ENCODE assay signal across 20 mouse cellular contexts in genomic region chr11:108250146-108250635, GRCm38 (mm10).
DNase-seq lines count a peak whose midpoint lies in the region; ATAC-seq and TF ChIP-seq lines count a peak whose summit lies in the region.
"Had no signal": no experiment of that assay in that cellular context is flagged by ENCODE, and none has a peak within 500 bp of the region (broad histone marks: within the 10 kb centered on the region; RNA-seq: fewer than 3 reads in every experiment).

No protein-coding gene starts in this region.

- H3K4me1 ChIP-seq in heart, embryonic 13.5 days: peaks cover 89% of the 10 kb centered on the region
- H3K4me1 ChIP-seq in kidney, postnatal 0 days (replicated peaks; ENCODE audit: insufficient read depth, low read length): peaks cover 23% of the 10 kb centered on the region
- H3K4me1 ChIP-seq in lung, postnatal 0 days (ENCODE audit: insufficient read depth, low read depth, low read length): 0 out of 2 replicates have a peak, but pooled peaks cover 7% of the 10 kb centered on the region
- peaks cover 2% of the 10 kb centered on the region; the same call in 1 of the 2 replicates for H3K4me1 ChIP-seq in lung, adult 2 months (ENCODE audit: control insufficient read depth, insufficient read depth, low read length)
- H3K4me1 ChIP-seq in stomach, postnatal 0 days (replicated peaks; ENCODE audit: control insufficient read depth, insufficient read depth): 0 out of 2 replicates have a peak, but pooled peaks cover 2% of the 10 kb centered on the region

- no peak overlapping the region for H3K9ac ChIP-seq in heart, embryonic 13.5 days
- no peak overlapping the region for H3K9ac ChIP-seq in kidney, postnatal 0 days (ENCODE audit: low read depth, low read length)
- no peak overlapping the region for H3K9ac ChIP-seq in lung, postnatal 0 days (replicated peaks; ENCODE audit: low read depth)
- H3K9ac ChIP-seq in stomach, postnatal 0 days (ENCODE audit: low read length): no peak overlapping the region
- H3K9ac ChIP-seq: liver, embryonic 14.5 days had no signal

- H3K9me3 ChIP-seq in heart, embryonic 13.5 days: no peaks in the 10 kb centered on the region
- no peaks in the 10 kb centered on the region for H3K9me3 ChIP-seq in kidney, postnatal 0 days (replicated peaks; ENCODE audit: low read length)
- H3K9me3 ChIP-seq in lung, postnatal 0 days (ENCODE audit: low read length): no peaks in the 10 kb centered on the region
- no peaks in the 10 kb centered on the region for H3K9me3 ChIP-seq in stomach, postnatal 0 days (ENCODE audit: control insufficient read depth, low read length)
- H3K9me3 ChIP-seq: embryonic facial prominence, embryonic 10.5 days had no signal

- no peak overlapping the region for H3K4me2 ChIP-seq in heart, embryonic 13.5 days
- no peak overlapping the region for H3K4me2 ChIP-seq in kidney, postnatal 0 days (ENCODE audit: low read length)
- H3K4me2 ChIP-seq in lung, postnatal 0 days (replicated peaks; ENCODE audit: low read depth, low read length): no peak overlapping the region
- no peak overlapping the region for H3K4me2 ChIP-seq in stomach, postnatal 0 days (replicated peaks; ENCODE audit: low read depth)
- H3K4me2 ChIP-seq: midbrain, embryonic 11.5 days had no signal

- ATAC-seq in heart, embryonic 13.5 days (ENCODE audit: extremely low read depth, insufficient number of reproducible peaks, low FRiP score, low TSS enrichment): no peak
- peak; percentile 22; the same call in 1 of the 2 replicates for ATAC-seq in kidney, postnatal 0 days (replicated peaks; ENCODE audit: low FRiP score, low read depth)
- ATAC-seq in lung, postnatal 0 days: peak; percentile 54
- peak; percentile 64 for ATAC-seq in stomach, postnatal 0 days (ENCODE audit: low FRiP score, low TSS enrichment)
- ATAC-seq: forebrain, embryonic 16.5 days; hindbrain, postnatal 0 days had no signal

- no peak for TF ChIP-seq POLR2A in lung, adult 2 months (IDR thresholded peaks at IDR 0.05; ENCODE audit: borderline replicate concordance, extremely low read depth, low read depth, low read length)

- DNase-seq in heart, postnatal 14 days: no peak
- DNase-seq in kidney, postnatal 0 days (ENCODE audit: low spot score): peak; percentile 87
- no peak for DNase-seq in kidney, postnatal 10 days
- peak; percentile 77 for DNase-seq in lung, postnatal 0 days (ENCODE audit: low spot score)
- no peak for DNase-seq in lung, adult 2 months
- no peak for DNase-seq in stomach, postnatal 0 days (ENCODE audit: low spot score)
- no peak for DNase-seq in left cerebral cortex, postnatal 14 days (ENCODE audit: low spot score in 2 of 2)
- DNase-seq: cerebellum, adult 11-12 months; cerebellum, postnatal 10 days; gastrocnemius, postnatal 10 days; heart, adult 11 months; kidney, postnatal 36 days; layer of hippocampus, adult 9-11 months had no signal

- H3K4me3 ChIP-seq in heart, embryonic 13.5 days: no peak overlapping the region
- H3K4me3 ChIP-seq in kidney, postnatal 0 days (replicated peaks; ENCODE audit: low read depth, low read length): no peak overlapping the region
- no peak overlapping the region for H3K4me3 ChIP-seq in lung, postnatal 0 days (ENCODE audit: low read depth, low read length)
- H3K4me3 ChIP-seq in lung, adult 2 months (replicated peaks; ENCODE audit: extremely low read depth, low read depth, low read length): no peak overlapping the region
- H3K4me3 ChIP-seq in stomach, postnatal 0 days (ENCODE audit: low read depth, low read length): no peak overlapping the region
- H3K4me3 ChIP-seq: embryonic facial prominence, embryonic 10.5 days had no signal

- 0 out of 2 replicates have a peak overlapping the region, but pooled peaks have one; percentile 17 for H3K27ac ChIP-seq in heart, embryonic 13.5 days (replicated peaks)
- peak overlapping the region; percentile 60 for H3K27ac ChIP-seq in kidney, postnatal 0 days
- peak overlapping the region; percentile 55; the same call in 1 of the 2 replicates for H3K27ac ChIP-seq in lung, postnatal 0 days (ENCODE audit: low read length)
- 0 out of 2 replicates have a peak overlapping the region, but pooled peaks have one; percentile 49 for H3K27ac ChIP-seq in stomach, postnatal 0 days (replicated peaks)
- H3K27ac ChIP-seq: embryonic facial prominence, embryonic 10.5 days; hindbrain, postnatal 0 days; liver, embryonic 14.5 days; macrophage had no signal

- intact Hi-C loops in heart, postnatal 14 days (cut with DNase I): loop anchor here (5.0 kb wide), 1 partner anchor 92 kb away; the partner anchor contains the start of genes Apoh and Prkca
- intact Hi-C loops in left cerebral cortex, postnatal 14 days (cut with DNase I): no loop called here

- 71% methylated on average over 1 of the region's 1 CpGs for WGBS in heart, embryonic 13.5 days
- 50% methylated on average over 1 of the region's 1 CpGs for WGBS in kidney, postnatal 0 days
- WGBS in lung, postnatal 0 days: 10% methylated on average over 1 of the region's 1 CpGs
- 37% methylated on average over 1 of the region's 1 CpGs for WGBS in lung, adult 2 months
- 38% methylated on average over 1 of the region's 1 CpGs for WGBS in stomach, postnatal 0 days

- H3K36me3 ChIP-seq in heart, embryonic 13.5 days: no peaks in the 10 kb centered on the region
- no peaks in the 10 kb centered on the region for H3K36me3 ChIP-seq in kidney, postnatal 0 days (ENCODE audit: insufficient read depth, low read length)
- no peaks in the 10 kb centered on the region for H3K36me3 ChIP-seq in lung, postnatal 0 days (ENCODE audit: insufficient read depth, low read length)
- no peaks in the 10 kb centered on the region for H3K36me3 ChIP-seq in stomach, postnatal 0 days (ENCODE audit: control insufficient read depth, insufficient read depth, low read length)
- H3K36me3 ChIP-seq: embryonic facial prominence, embryonic 10.5 days had no signal

- TF ChIP-seq EP300 in lung, postnatal 0 days (IDR thresholded peaks at IDR 0.05): no peak
- TF ChIP-seq EP300 in stomach, postnatal 0 days (optimal IDR thresholded peaks at IDR 0.05): peak; percentile 25

- no peak for TF ChIP-seq CTCF in kidney, postnatal 0 days (IDR thresholded peaks at IDR 0.05; ENCODE audit: low read depth)
- TF ChIP-seq CTCF in lung, postnatal 0 days (IDR thresholded peaks at IDR 0.05): no peak
- TF ChIP-seq CTCF in lung, adult 2 months (IDR thresholded peaks at IDR 0.05; ENCODE audit: insufficient read depth, low read length): no peak
- no peak for TF ChIP-seq CTCF in stomach, postnatal 0 days (IDR thresholded peaks at IDR 0.05; ENCODE audit: low read depth)

- H3K27me3 ChIP-seq in heart, embryonic 13.5 days (replicated peaks): no peaks in the 10 kb centered on the region
- H3K27me3 ChIP-seq in kidney, postnatal 0 days (ENCODE audit: insufficient read depth, low read length): no peaks in the 10 kb centered on the region
- no peaks in the 10 kb centered on the region for H3K27me3 ChIP-seq in lung, postnatal 0 days (replicated peaks; ENCODE audit: insufficient read depth, low read length)
- no peaks in the 10 kb centered on the region for H3K27me3 ChIP-seq in stomach, postnatal 0 days (ENCODE audit: control insufficient read depth, insufficient read depth, low read length)

Comparison
In these comparisons a context has a peak if more than half of its experiments do, and no peak if none do; other contexts are left out.
1. DNase-seq: peak in kidney, postnatal 0 days (single experiment) and lung, postnatal 0 days (single experiment); none in heart, postnatal 14 days (0 of 2), kidney, postnatal 10 days (single experiment), lung, adult 2 months (single experiment), stomach, postnatal 0 days (single experiment) and left cerebral cortex, postnatal 14 days (0 of 2).
2. Peak in every context shown above with its lines, with median percentiles within 50 percentile points of each other: H3K27ac ChIP-seq.